Mouse (Mus musculus): ENCODE results near the gene Usp36. TPM values are rescaled to one million over a fixed set of nuclear protein-coding genes. Genes with fewer than 3 reads are reported as not detected.
"Not testable (repeated sequence)": the region's sequence is repeated elsewhere in the genome, so short reads cannot be mapped to it uniquely, and the experiment has no call there.

Usp36 gene
- polyA plus RNA-seq, 1 experiment from 2014 or later = 19.4 TPM

- Histone ChIP-seq H3K4me1 (peaks cover 21% of the 10 kb centered on the region), H3K27ac (no peak overlapping the region)
- WGBS = 74% methylated on average over 5 of the region's 5 CpGs
These were observed 33.9 kb upstream of the Usp36 start for GRCm38 (mm10) chr11:118323974-118324373.

GRCm38 (mm10) chr11:118322647-118323046 lies 32.6 kb upstream of the Usp36 start:
- Histone ChIP-seq H3K9ac (no peak overlapping the region), H3K9me3 (no peaks in the 10 kb centered on the region), H3K4me2 (no peak overlapping the region), H3K4me1 (peaks cover 16% of the 10 kb centered on the region), H3K27me3 (no peaks in the 10 kb centered on the region), H3K36me3 (0 out of 2 replicates have a peak, but pooled peaks cover 12% of the 10 kb centered on the region), H3K4me3 (no peak overlapping the region), H3K27ac (no peak overlapping the region)
- no peak for ATAC-seq (ENCODE audit: borderline replicate concordance, extremely low read depth, low FRiP score, low TSS enrichment)
- WGBS = 57% methylated on average over 3 of the region's 3 CpGs

More at GRCm38 (mm10) chr11:118323974-118324373, 33.9 kb upstream of the Usp36 start:
- no peak for ATAC-seq (ENCODE audit: borderline replicate concordance, extremely low read depth, low FRiP score, low TSS enrichment)
- no peak overlapping the region for H3K4me2 ChIP-seq
- H3K27me3 ChIP-seq = no peaks in the 10 kb centered on the region
- no peak overlapping the region for H3K4me3 ChIP-seq
- H3K36me3 ChIP-seq = 0 out of 2 replicates have a peak, but pooled peaks cover 5% of the 10 kb centered on the region
- H3K9me3 ChIP-seq = no peaks in the 10 kb centered on the region
- no peak overlapping the region for H3K9ac ChIP-seq

DNA sequence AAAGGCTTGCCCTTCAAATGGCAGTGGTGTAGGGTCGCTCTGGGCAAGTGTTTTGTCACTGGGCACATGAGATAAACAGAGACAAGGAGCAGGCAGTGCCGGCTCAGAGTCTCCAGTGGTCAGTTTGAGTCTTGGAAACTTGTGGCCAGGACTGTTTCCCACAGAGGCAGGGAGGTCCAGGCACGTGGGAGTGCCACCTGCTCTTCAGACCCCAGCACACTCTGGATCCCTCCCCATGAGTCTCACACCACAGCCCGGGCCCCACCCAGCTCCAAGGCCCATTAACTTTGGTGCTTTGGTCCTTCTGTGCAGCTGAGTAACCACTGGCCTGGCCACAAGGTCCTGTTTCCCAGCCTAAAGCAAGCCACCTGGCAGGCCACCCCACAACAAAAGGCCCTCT lies 31.9 kb upstream of the Usp36 start:
- peaks cover 10% of the 10 kb centered on the region; the same call in 1 of the 2 replicates for H3K4me1 ChIP-seq
- no peak; the same call in 1 of the 2 replicates for ATAC-seq (ENCODE audit: borderline replicate concordance, extremely low read depth, low FRiP score, low TSS enrichment)

GRCm38 (mm10) chr11:118321500-118321899 lies 31.5 kb upstream of the Usp36 start:
- ATAC-seq (ENCODE audit: borderline replicate concordance, extremely low read depth, low FRiP score, low TSS enrichment) = no peak
- H3K9me3 ChIP-seq = no peaks in the 10 kb centered on the region
- WGBS = 77% methylated on average over 7 of the region's 7 CpGs
- H3K4me3 ChIP-seq = no peak overlapping the region
- 0 out of 2 replicates have a peak, but pooled peaks cover 5% of the 10 kb centered on the region for H3K4me1 ChIP-seq
- H3K36me3 ChIP-seq = peaks cover 12% of the 10 kb centered on the region; the same call in 1 of the 2 replicates
- no peak overlapping the region for H3K9ac ChIP-seq
- no peak overlapping the region for H3K27ac ChIP-seq
- no peak overlapping the region for H3K4me2 ChIP-seq
- H3K27me3 ChIP-seq = no peaks in the 10 kb centered on the region

More for the DNA sequence above, 31.9 kb upstream of the Usp36 start:
- Histone ChIP-seq H3K27me3 (no peaks in the 10 kb centered on the region), H3K36me3 (0 out of 2 replicates have a peak, but pooled peaks cover 12% of the 10 kb centered on the region), H3K27ac (no peak overlapping the region), H3K4me2 (no peak overlapping the region), H3K9me3 (no peaks in the 10 kb centered on the region), H3K4me3 (no peak overlapping the region), H3K9ac (no peak overlapping the region)
- 55% methylated on average over 4 of the region's 4 CpGs for WGBS

DNA sequence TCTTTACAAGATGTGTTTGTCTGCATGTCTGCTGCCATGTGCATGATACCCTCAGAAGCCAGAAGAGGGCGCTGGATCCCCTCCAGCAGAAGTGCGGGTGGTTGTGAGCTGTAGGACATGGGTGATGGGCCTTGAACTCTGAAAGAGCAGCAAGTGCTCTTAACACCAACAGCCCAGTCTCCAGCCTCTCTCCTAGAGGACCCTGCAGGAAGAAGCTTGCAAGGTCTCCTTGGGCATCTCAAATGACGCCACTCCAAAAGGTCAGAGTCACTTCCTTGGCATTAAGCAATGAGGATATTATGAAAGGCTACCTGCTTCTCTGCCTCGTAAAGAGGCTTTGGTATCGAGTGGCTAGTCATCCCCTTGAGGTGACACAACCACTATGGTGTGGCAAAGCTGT lies 28.6 kb upstream of the Usp36 start:
- no peaks in the 10 kb centered on the region for H3K27me3 ChIP-seq
- WGBS = 55% methylated on average over 5 of the region's 5 CpGs
- H3K9ac ChIP-seq = no peak overlapping the region
- no peaks in the 10 kb centered on the region for H3K9me3 ChIP-seq
- no peaks in the 10 kb centered on the region for H3K4me1 ChIP-seq
- H3K4me3 ChIP-seq = no peak overlapping the region
- H3K4me2 ChIP-seq = no peak overlapping the region
- no peak for ATAC-seq (ENCODE audit: borderline replicate concordance, extremely low read depth, low FRiP score, low TSS enrichment)
- no peak overlapping the region for H3K27ac ChIP-seq
- H3K36me3 ChIP-seq = peaks cover 27% of the 10 kb centered on the region

DNA sequence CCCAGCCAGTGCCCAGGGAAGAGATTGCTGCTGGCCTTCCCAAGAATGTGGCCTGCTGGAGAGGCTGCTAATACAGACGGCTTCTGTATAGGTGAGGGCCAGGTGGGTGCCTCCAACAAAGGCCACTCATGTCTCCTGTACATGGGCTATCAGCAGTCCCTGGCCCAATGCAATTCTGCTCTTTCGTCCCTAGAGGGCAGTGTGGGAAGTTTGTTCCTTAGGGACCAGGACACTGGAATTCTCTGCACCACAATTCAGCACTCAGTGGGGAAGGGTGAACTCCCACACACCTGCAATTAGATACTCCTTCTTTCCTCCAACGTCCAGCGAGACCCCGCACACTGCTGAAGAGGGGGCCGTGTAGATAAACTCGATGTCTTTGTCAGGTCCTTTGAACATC lies 27.1 kb upstream of the Usp36 start:
- Histone ChIP-seq H3K36me3 (peaks cover 29% of the 10 kb centered on the region), H3K9ac (no peak overlapping the region), H3K4me1 (no peaks in the 10 kb centered on the region), H3K4me2 (no peak overlapping the region), H3K9me3 (no peaks in the 10 kb centered on the region), H3K27me3 (no peaks in the 10 kb centered on the region), H3K4me3 (no peak overlapping the region), H3K27ac (no peak overlapping the region)
- no peak for ATAC-seq (ENCODE audit: borderline replicate concordance, extremely low read depth, low FRiP score, low TSS enrichment)
- 14% methylated on average over 7 of the region's 7 CpGs for WGBS

GRCm38 (mm10) chr11:118316231-118316806 lies 26.3 kb upstream of the Usp36 start:
- no peaks in the 10 kb centered on the region for H3K27me3 ChIP-seq
- no peak overlapping the region for H3K4me3 ChIP-seq
- H3K9ac ChIP-seq = no peak overlapping the region
- no peaks in the 10 kb centered on the region for H3K4me1 ChIP-seq
- H3K36me3 ChIP-seq = peaks cover 33% of the 10 kb centered on the region
- no peak overlapping the region for H3K4me2 ChIP-seq
- H3K27ac ChIP-seq = no peak overlapping the region
- WGBS = 81% methylated on average over 8 of the region's 8 CpGs
- ATAC-seq (ENCODE audit: borderline replicate concordance, extremely low read depth, low FRiP score, low TSS enrichment) = no peak
- no peaks in the 10 kb centered on the region for H3K9me3 ChIP-seq

GRCm38 (mm10) chr11:118312132-118312723 lies 22.2 kb upstream of the Usp36 start:
- ATAC-seq (ENCODE audit: borderline replicate concordance, extremely low read depth, low FRiP score, low TSS enrichment) = no peak
- Histone ChIP-seq H3K4me1 (no peaks in the 10 kb centered on the region), H3K4me2 (no peak overlapping the region), H3K27ac (no peak overlapping the region), H3K4me3 (no peak overlapping the region), H3K9me3 (no peaks in the 10 kb centered on the region; the same call in 1 of the 2 replicates), H3K9ac (no peak overlapping the region), H3K36me3 (peaks cover 58% of the 10 kb centered on the region), H3K27me3 (no peaks in the 10 kb centered on the region)
- WGBS = 63% methylated on average over 6 of the region's 6 CpGs

DNA sequence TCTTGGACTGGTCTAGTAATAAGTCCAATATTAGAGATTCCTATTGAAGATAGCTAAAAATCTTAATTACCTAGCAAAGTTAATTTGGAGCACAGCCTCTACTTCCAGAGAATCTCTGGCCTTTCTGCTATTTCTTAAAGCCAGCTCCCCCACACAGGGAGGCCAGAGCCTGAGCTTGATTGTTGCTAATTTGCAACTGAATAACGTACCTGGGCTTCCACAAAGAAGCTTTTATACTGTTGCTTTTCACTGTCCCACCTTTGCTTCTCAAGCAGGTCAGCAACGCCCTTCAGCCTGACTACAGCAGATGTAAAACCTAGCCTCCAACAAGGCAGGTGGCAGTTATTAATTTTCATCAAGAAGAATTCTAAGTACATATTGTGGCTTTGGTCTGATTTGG lies 17.9 kb upstream of the Usp36 start:
- H3K27ac ChIP-seq; H3K27me3 ChIP-seq; H3K4me3 ChIP-seq; H3K9me3 ChIP-seq; H3K9ac ChIP-seq; H3K4me2 ChIP-seq; H3K4me1 ChIP-seq; ATAC-seq (ENCODE audit: borderline replicate concordance, extremely low read depth, low FRiP score, low TSS enrichment): not testable (repeated sequence)
- 84% methylated on average over 2 of the region's 2 CpGs for WGBS
- H3K36me3 ChIP-seq = peaks cover 50% of the 10 kb centered on the region

- not testable (repeated sequence) for H3K27ac ChIP-seq; H3K9ac ChIP-seq; H3K4me3 ChIP-seq; H3K4me2 ChIP-seq; H3K9me3 ChIP-seq; H3K4me1 ChIP-seq; H3K27me3 ChIP-seq; ATAC-seq (ENCODE audit: borderline replicate concordance, extremely low read depth, low FRiP score, low TSS enrichment)
- peaks cover 28% of the 10 kb centered on the region for H3K36me3 ChIP-seq
- WGBS = 87% methylated on average over 4 of the region's 4 CpGs
These were observed 13.9 kb upstream of the Usp36 start for GRCm38 (mm10) chr11:118303959-118304358.

GRCm38 (mm10) chr11:118298810-118299209 lies 8.8 kb upstream of the Usp36 start:
- Histone ChIP-seq H3K27me3 (no peaks in the 10 kb centered on the region), H3K9ac (no peak overlapping the region), H3K4me3 (no peak overlapping the region), H3K4me1 (no peaks in the 10 kb centered on the region), H3K27ac (no peak overlapping the region), H3K36me3 (peaks cover 13% of the 10 kb centered on the region), H3K4me2 (no peak overlapping the region), H3K9me3 (no peaks in the 10 kb centered on the region)
- no peak for ATAC-seq (ENCODE audit: borderline replicate concordance, extremely low read depth, low FRiP score, low TSS enrichment)
- 75% methylated on average over 2 of the region's 2 CpGs for WGBS

DNA sequence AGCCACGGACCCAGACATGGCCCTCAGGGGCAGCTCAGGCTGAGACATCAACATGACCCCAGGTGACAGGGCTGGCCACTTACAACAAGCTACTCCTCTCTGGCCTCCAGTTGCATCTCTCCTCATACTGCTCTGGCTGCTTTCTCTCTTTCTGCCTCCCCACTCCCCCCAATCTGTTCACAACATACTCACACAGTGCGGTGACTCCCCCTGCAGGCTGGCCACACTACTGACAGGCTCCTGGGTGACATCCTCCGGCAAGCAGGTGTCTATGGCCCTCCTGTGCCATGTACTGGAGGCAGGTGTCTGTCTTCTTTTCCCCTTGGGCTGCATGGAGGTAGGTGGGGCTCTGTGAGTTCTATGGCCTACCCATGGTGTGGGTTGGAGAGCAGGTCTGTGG lies 7.9 kb upstream of the Usp36 start:
- Histone ChIP-seq H3K4me2 (no peak overlapping the region), H3K4me1 (no peaks in the 10 kb centered on the region), H3K27ac (no peak overlapping the region), H3K27me3 (no peaks in the 10 kb centered on the region), H3K36me3 (peaks cover 6% of the 10 kb centered on the region; the same call in 1 of the 2 replicates), H3K9ac (no peak overlapping the region), H3K9me3 (no peaks in the 10 kb centered on the region), H3K4me3 (no peak overlapping the region)
- no peak for ATAC-seq (ENCODE audit: borderline replicate concordance, extremely low read depth, low FRiP score, low TSS enrichment)
- 87% methylated on average over 3 of the region's 3 CpGs for WGBS

All from lung, embryonic 15.5 days (tissue).